Mouse (Mus musculus) limb, embryonic 14.5 days (tissue): Measurements from ENCODE around the gene P4hb. TPM values are rescaled to one million over a fixed set of nuclear protein-coding genes. Genes with fewer than 3 reads are reported as not detected.

Experiments
- ATAC-seq: fragments of 200-750 bp; cut with Nextera tagmentation; 2 replicates; pipeline ENCODE4 v1.8.0; 2017; ENCODE audit warnings: low read depth, moderate number of reproducible peaks, moderate TSS enrichment; ENCODE audit not compliant: low FRiP score
- DNase-seq: peaks from one replicate; pipeline ENCODE4 v3.0.0-alpha.2; 2015; ENCODE audit warnings: low spot score
- H3K27ac ChIP-seq: fragments of 300-500 bp; sonication (generic); replicated peaks from 2 replicates; pipeline ENCODE4 v1.5.1; 2014; ENCODE audit warnings: low read depth, mild to moderate bottlenecking, low read length, moderate library complexity, mixed read lengths
- H3K27me3 ChIP-seq: fragments of 300-500 bp; sonication (generic); 2 replicates; pipeline ENCODE4 v1.6.1; 2014; ENCODE audit warnings: low read length, mixed read lengths; ENCODE audit not compliant: control insufficient read depth, insufficient read depth
- H3K36me3 ChIP-seq: fragments of 300-500 bp; sonication (generic); 2 replicates; pipeline ENCODE4 v1.6.1; 2014; ENCODE audit warnings: mild to moderate bottlenecking, low read length, moderate library complexity, mixed read lengths; ENCODE audit not compliant: control insufficient read depth, insufficient read depth
- H3K4me1 ChIP-seq: fragments of 300-500 bp; sonication (generic); 2 replicates; pipeline ENCODE4 v1.6.1; 2014; ENCODE audit warnings: antibody characterized with exemption, low read length, mixed read lengths; ENCODE audit not compliant: control insufficient read depth, insufficient read depth
- H3K4me2 ChIP-seq: fragments of 300-500 bp; sonication (generic); replicated peaks from 2 replicates; pipeline ENCODE4 v1.6.1; 2014; ENCODE audit warnings: low read depth, mild to moderate bottlenecking, low read length, moderate library complexity; ENCODE audit not compliant: severe bottlenecking
- H3K4me3 ChIP-seq: fragments of 300-500 bp; sonication (generic); replicated peaks from 2 replicates; pipeline ENCODE4 v1.5.1; 2014; ENCODE audit warnings: low read length
- H3K9ac ChIP-seq: fragments of 300-500 bp; sonication (generic); 2 replicates; pipeline ENCODE4 v1.6.1; 2014; ENCODE audit warnings: mild to moderate bottlenecking, low read depth, low read length, moderate library complexity; ENCODE audit not compliant: severe bottlenecking
- H3K9me3 ChIP-seq: fragments of 300-500 bp; sonication (generic); 2 replicates; pipeline ENCODE4 v1.6.1; 2016; ENCODE audit warnings: low read length; ENCODE audit not compliant: control insufficient read depth
- POLR2A ChIP-seq: fragments of 200-500 bp; IDR thresholded peaks from 2 replicates; pipeline ENCODE4 v1.8.0; 2012; ENCODE audit warnings: inconsistent platforms, mild to moderate bottlenecking, moderate library complexity, borderline replicate concordance; ENCODE audit not compliant: insufficient read depth, insufficient read length; ENCODE audit errors: extremely low read depth
- WGBS: fragments of 180-500 bp; shearing (Covaris S2); extraction: QIAGEN DNeasy Blood & Tissue Kit; methylation state at CpG from one replicate; pipeline ENCODE4 v1.1.7; 2014; 5-methylcytosine and 5-hydroxymethylcytosine counted together
- polyA plus RNA-seq, 2 experiments: library from polyadenylated mRNA; depleted of rRNA in 1 of 2; stranded (reverse) in 1 of 2; unstranded in 1 of 2; fragments of >200 nt; fragmentation: Nextera tagmentation in 1 of 2; extraction: Ambion mirVana in 1 of 2; gene quantifications; 2 replicates each; pipeline versions ENCODE4 v1.2.1 to v1.2.3; 2012 to 2014

Gene P4hb
- polyA plus RNA-seq, 2 experiments, result 645 to 988 TPM

- no peak for DNase-seq
- H3K27me3 ChIP-seq, result no peaks in the 10 kb centered on the region
- H3K36me3 ChIP-seq, result peaks cover 15% of the 10 kb centered on the region
- ATAC-seq, result no peak
- H3K9me3 ChIP-seq, result no peaks in the 10 kb centered on the region
- peaks cover under 1% of the 10 kb centered on the region for H3K4me1 ChIP-seq
- TF ChIP-seq POLR2A, result no peak
- H3K4me3 ChIP-seq, result no peak overlapping the region
- no peak overlapping the region for H3K4me2 ChIP-seq
- no peak overlapping the region for H3K9ac ChIP-seq
- no peak overlapping the region for H3K27ac ChIP-seq
- 81% methylated on average over 2 of the region's 2 CpGs for WGBS
These were observed 17.8 kb downstream of the P4hb start for GRCm38 (mm10) chr11:120555260-120555659.

DNA sequence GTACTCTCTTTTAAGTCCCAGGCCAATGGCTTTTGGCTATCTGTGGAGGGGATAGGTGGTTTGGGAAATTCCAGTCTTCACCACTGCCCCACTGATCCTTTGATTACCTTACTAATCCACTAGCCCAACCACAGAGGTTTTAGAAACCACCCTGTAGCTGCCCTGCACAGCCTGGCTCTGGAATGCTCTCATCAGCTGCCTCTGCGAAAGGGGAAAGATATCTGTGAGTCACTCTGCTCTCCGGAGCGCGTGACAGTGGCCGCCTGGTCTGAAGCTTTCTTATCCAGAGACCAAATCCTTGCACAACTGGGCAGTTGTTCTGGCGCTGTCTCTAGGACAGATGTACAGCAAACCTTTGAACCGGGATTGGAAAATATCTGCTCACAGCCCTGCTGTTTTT is 18.2 kb downstream of the P4hb start:
- Histone ChIP-seq H3K9ac (no peak overlapping the region), H3K4me1 (peaks cover 4% of the 10 kb centered on the region), H3K27ac (no peak overlapping the region), H3K4me2 (no peak overlapping the region), H3K36me3 (peaks cover 11% of the 10 kb centered on the region), H3K4me3 (no peak overlapping the region), H3K27me3 (no peaks in the 10 kb centered on the region), H3K9me3 (no peaks in the 10 kb centered on the region)
- no peak for DNase-seq
- TF ChIP-seq POLR2A, result no peak
- no peak for ATAC-seq
- WGBS, result 63% methylated on average over 7 of the region's 7 CpGs

GRCm38 (mm10) chr11:120552736-120553135 is 20.3 kb downstream of the P4hb start:
- peaks cover 12% of the 10 kb centered on the region for H3K4me1 ChIP-seq
- no peaks in the 10 kb centered on the region for H3K27me3 ChIP-seq
- no peak for TF ChIP-seq POLR2A
- H3K9me3 ChIP-seq, result no peaks in the 10 kb centered on the region
- H3K9ac ChIP-seq, result no peak overlapping the region
- H3K4me2 ChIP-seq, result no peak overlapping the region
- no peak overlapping the region for H3K27ac ChIP-seq
- WGBS, result 76% methylated on average over 5 of the region's 5 CpGs
- ATAC-seq (no peak), DNase-seq (no peak)
- H3K4me3 ChIP-seq, result no peak overlapping the region
- H3K36me3 ChIP-seq, result no peaks in the 10 kb centered on the region

DNA sequence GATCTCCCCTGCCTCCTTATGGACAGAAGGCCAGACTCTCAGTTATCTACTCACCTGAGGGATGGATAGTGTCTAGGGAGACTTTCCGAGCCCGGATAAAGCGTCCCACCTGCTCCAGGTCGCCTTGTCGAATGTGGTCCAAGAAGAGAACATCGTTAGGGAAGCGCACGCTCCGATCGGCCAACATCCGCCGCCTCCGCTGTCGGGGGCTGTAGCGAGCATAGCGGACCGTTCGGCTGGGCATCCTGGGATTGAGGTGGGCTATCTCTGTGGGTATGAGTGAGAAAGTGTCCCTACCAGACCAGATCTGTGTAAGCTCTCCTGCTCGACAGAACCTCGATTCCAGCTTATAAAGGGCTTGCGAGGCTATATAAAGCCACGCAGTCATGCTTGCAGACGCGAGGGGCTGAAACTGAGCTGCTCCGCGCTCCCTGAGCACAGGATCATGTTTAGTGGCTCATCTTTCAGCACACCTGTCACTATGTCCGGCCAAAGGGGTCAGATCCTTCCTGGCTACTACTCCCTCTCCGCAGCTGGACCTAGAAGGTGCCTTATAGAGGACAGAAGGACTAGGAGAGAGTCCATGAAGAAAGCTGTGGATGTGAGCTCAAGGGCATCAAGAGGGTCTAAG is 22.1 kb downstream of the P4hb start, which contains the start of gene Ppp1r27:
TSS of gene Ppp1r27 (minus strand) at position 323 of the 631 bp plus-strand sequence.
- H3K9me3 ChIP-seq, result no peaks in the 10 kb centered on the region
- peak within 1 kb of the TSS; percentile 98 for H3K4me3 ChIP-seq
- H3K27ac ChIP-seq, result peak within 1 kb of the TSS; percentile 90; the same call in 1 of the 2 replicates
- ATAC-seq (no peak), DNase-seq (no peak)
- WGBS, result 91% methylated on average over 28 of the region's 28 CpGs
- H3K36me3 ChIP-seq, result no peaks in the 10 kb centered on the region
- TF ChIP-seq POLR2A, result no peak
- peak within 1 kb of the TSS; percentile 98 for H3K9ac ChIP-seq
- peak within 1 kb of the TSS; percentile 67 for H3K4me2 ChIP-seq
- H3K4me1 ChIP-seq, result peaks cover 12% of the 10 kb centered on the region
- no peaks in the 10 kb centered on the region for H3K27me3 ChIP-seq

DNA sequence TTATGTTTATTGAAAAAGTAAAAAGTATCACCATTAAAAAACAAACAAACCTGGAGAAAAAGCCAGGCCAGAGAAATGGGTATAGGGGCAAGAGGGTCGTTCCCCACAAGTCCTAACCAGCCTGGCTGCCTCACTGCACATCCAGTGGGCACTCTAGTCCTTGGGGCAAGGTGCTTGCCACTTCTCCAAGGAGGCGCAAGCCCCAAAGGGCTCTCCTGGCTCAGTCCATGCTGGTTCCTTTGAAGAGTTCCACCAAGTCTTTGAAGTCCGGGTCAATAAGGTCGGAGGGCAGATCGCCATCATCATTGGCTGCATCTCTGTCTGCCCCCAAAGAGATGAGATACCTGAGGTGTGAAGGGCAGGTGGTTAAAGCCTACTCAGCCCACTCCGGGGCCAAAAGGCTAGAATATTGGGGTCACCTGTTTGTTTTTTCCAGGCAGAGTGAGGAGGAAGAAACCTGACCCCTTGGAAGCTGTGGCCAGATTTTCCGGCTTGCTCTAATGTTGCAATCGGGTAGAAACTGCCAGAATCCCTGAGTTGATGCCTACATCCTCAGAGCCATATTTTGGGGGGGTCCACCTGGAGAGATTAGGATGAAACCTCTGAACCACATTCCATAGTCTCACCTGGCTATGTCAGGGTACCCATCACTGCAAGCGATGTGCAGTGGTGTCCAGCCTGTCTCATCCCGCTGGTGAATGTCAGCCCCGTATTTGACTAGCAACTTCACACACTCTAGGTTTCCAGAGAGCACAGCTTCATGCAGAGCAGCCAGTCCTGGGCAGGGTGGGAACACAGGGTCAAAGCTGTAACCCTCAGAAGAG is 22.9 kb downstream of the P4hb start:
- Histone ChIP-seq H3K9me3 (no peaks in the 10 kb centered on the region), H3K4me2 (peak overlapping the region; percentile 67), H3K27me3 (no peaks in the 10 kb centered on the region), H3K4me3 (peak overlapping the region; percentile 98), H3K36me3 (0 out of 2 replicates have a peak, but pooled peaks cover under 1% of the 10 kb centered on the region), H3K27ac (peak overlapping the region; percentile 90; the same call in 1 of the 2 replicates), H3K9ac (peak overlapping the region; percentile 98), H3K4me1 (peaks cover 12% of the 10 kb centered on the region)
- TF ChIP-seq POLR2A, result 0 out of 2 replicates have a peak, but pooled peaks have one; percentile 3
- 55% methylated on average over 11 of the region's 11 CpGs for WGBS
- ATAC-seq (no peak), DNase-seq (no peak)
